Mouse (Mus musculus) gastrocnemius, postnatal 14 days (tissue): Measurements from ENCODE around the gene Tjp3. TPM values are rescaled to one million over a fixed set of nuclear protein-coding genes. Genes with fewer than 3 reads are reported as not detected.

Experiments used
- DNase-seq: peaks from one replicate; pipeline ENCODE4 v3.0.0; 2021; ENCODE audit warnings: mixed read lengths
- intact Hi-C: fragments of 180-260 bp; cut with DNase I; formaldehyde crosslinking; loops from one replicate; pipeline ENCODE4 v1.15.1; 2025; ENCODE audit warnings: low total_unique reads
- total RNA-seq, 2 experiments: library from RNA; stranded (reverse); gene quantifications; 2 replicates each; pipeline ENCODE4 v1.2.3; 2021

The Tjp3 gene
- total RNA-seq, 2 experiments from 2014 or later: not detected

GRCm38 (mm10) chr10:81284189-81284588, 7.2 kb downstream of the Tjp3 start:
- intact Hi-C loops: loop anchor here (10.0 kb wide), 1 partner anchor 171 kb away; the partner anchor contains the start of gene Nfic
- no peak for DNase-seq

GRCm38 (mm10) chr10:81279496-81279895, 11.9 kb downstream of the Tjp3 start:
- no peak for DNase-seq
- intact Hi-C loops: no loop called here

GRCm38 (mm10) chr10:81277676-81278075, 13.7 kb downstream of the Tjp3 start:
- intact Hi-C loops: no loop called here
- no peak for DNase-seq

- intact Hi-C loops: no loop called here
- no peak for DNase-seq
These were observed 17.5 kb downstream of the Tjp3 start for GRCm38 (mm10) chr10:81273842-81274241.

GRCm38 (mm10) chr10:81272356-81272755, 19.0 kb downstream of the Tjp3 start:
- no peak for DNase-seq
- intact Hi-C loops: no loop called here

- intact Hi-C loops: no loop called here
- no peak for DNase-seq
These were observed 22.6 kb downstream of the Tjp3 start for GRCm38 (mm10) chr10:81268643-81269412.

- intact Hi-C loops: no loop called here
- peak; percentile 85 for DNase-seq
These were observed 23.3 kb downstream of the Tjp3 start for GRCm38 (mm10) chr10:81268056-81268455.

- intact Hi-C loops: no loop called here
- DNase-seq: peak; percentile 97
These were observed 24.9 kb downstream of the Tjp3 start, which contains the start of the genes Mrpl54 and Apba3 for GRCm38 (mm10) chr10:81266211-81267105. TSS of gene Mrpl54 (minus strand) at chr10:81266934. TSS of gene Apba3 (plus strand) at chr10:81266960.

- no peak for DNase-seq
- intact Hi-C loops: no loop called here
These were observed 25.8 kb downstream of the Tjp3 start for GRCm38 (mm10) chr10:81265540-81265939.

GRCm38 (mm10) chr10:81261025-81261424, 30.4 kb downstream of the Tjp3 start:
- intact Hi-C loops: no loop called here
- no peak for DNase-seq

- intact Hi-C loops: no loop called here
- DNase-seq: no peak
These were observed 32.0 kb downstream of the Tjp3 start for GRCm38 (mm10) chr10:81259225-81259884.

- no peak for DNase-seq
- intact Hi-C loops: no loop called here
These were observed 34.0 kb downstream of the Tjp3 start for GRCm38 (mm10) chr10:81257158-81258039.

GRCm38 (mm10) chr10:81254886-81255285, 36.5 kb downstream of the Tjp3 start:
- intact Hi-C loops: no loop called here
- DNase-seq: no peak

GRCm38 (mm10) chr10:81252424-81253419, 38.7 kb downstream of the Tjp3 start, which contains the start of gene Matk:
TSS of gene Matk (plus strand) at chr10:81252935.
- DNase-seq: no peak
- intact Hi-C loops: no loop called here

GRCm38 (mm10) chr10:81249442-81249841, 41.9 kb downstream of the Tjp3 start:
- intact Hi-C loops: no loop called here
- DNase-seq: no peak

- DNase-seq: no peak
- intact Hi-C loops: no loop called here
These were observed 43.6 kb downstream of the Tjp3 start for GRCm38 (mm10) chr10:81247804-81248203.

- no peak for DNase-seq
- intact Hi-C loops: no loop called here
These were observed 46.2 kb downstream of the Tjp3 start for GRCm38 (mm10) chr10:81245166-81245565.

GRCm38 (mm10) chr10:81244595-81244994, 46.8 kb downstream of the Tjp3 start:
- intact Hi-C loops: no loop called here
- DNase-seq: peak; percentile 79
